ENCODE assay signal across 30 mouse cellular contexts in the genomic region with DNA sequence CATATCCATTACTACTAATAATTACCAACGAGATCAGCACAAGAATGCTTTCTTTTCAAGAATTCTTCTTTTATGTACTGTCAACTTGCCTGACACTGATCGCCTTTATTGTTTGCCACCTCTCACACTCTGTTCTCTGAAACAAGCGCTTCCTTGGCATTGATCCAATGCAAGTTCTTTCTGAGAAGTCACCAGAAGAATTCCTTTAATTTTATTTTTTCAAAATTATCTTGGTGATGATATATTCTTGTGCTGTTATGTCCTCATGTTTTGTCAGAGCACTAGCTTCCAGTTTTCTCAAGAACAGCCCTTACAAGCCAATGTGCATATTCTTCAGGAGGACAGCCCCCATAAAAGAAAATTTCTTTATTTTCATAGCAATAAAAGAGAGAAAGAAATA.
"Had no signal": no experiment of that assay in that cellular context is flagged by ENCODE, and none has a peak within 500 bp of the region (broad histone marks: within the 10 kb centered on the region; RNA-seq: fewer than 3 reads in every experiment).

No protein-coding gene starts in this region.

- H3K4me3 ChIP-seq: limb, embryonic 10.5 days; limb, embryonic 12.5 days; limb, embryonic 13.5 days; limb, embryonic 15.5 days; liver, embryonic 12.5 days; liver, embryonic 13.5 days; liver, embryonic 15.5 days; lung, embryonic 15.5 days; megakaryocyte, embryonic 14.5 days; midbrain, embryonic 10.5 days; midbrain, embryonic 12.5 days; midbrain, embryonic 13.5 days; midbrain, embryonic 15.5 days; myocyte; neural tube, embryonic 12.5 days had no signal

- H3K27me3 ChIP-seq: limb, embryonic 12.5 days; limb, embryonic 13.5 days; limb, embryonic 15.5 days; liver, embryonic 12.5 days; liver, embryonic 13.5 days; liver, embryonic 15.5 days; lung, embryonic 15.5 days; megakaryocyte, embryonic 14.5 days; midbrain, embryonic 12.5 days; midbrain, embryonic 13.5 days; midbrain, embryonic 15.5 days; neural tube, embryonic 12.5 days had no signal

- H3K9ac ChIP-seq: limb, embryonic 12.5 days; limb, embryonic 13.5 days; limb, embryonic 15.5 days; liver, embryonic 12.5 days; liver, embryonic 13.5 days; liver, embryonic 14.5 days; liver, embryonic 15.5 days; liver, postnatal 0 days; lung, embryonic 15.5 days; midbrain, embryonic 12.5 days; midbrain, embryonic 13.5 days; midbrain, embryonic 15.5 days; neural tube, embryonic 12.5 days had no signal

- DNase-seq: left cerebral cortex, postnatal 4 days; liver; liver, embryonic 13.5 days; liver, postnatal 0 days; lung, adult 18-20 months; lung, adult 2 months; lung, postnatal 10 days; lung, postnatal 14 days; lung, postnatal 36 days; midbrain, embryonic 14.5 days had no signal

- H3K4me2 ChIP-seq: limb, embryonic 12.5 days; limb, embryonic 13.5 days; limb, embryonic 15.5 days; liver, embryonic 11.5 days; liver, embryonic 12.5 days; liver, embryonic 13.5 days; liver, embryonic 15.5 days; lung, embryonic 15.5 days; midbrain, embryonic 11.5 days; midbrain, embryonic 12.5 days; midbrain, embryonic 13.5 days; midbrain, embryonic 15.5 days; neural tube, embryonic 12.5 days had no signal

- ATAC-seq: liver, embryonic 12.5 days; liver, postnatal 0 days; lung, postnatal 0 days; midbrain, embryonic 13.5 days; midbrain, embryonic 15.5 days; midbrain, embryonic 16.5 days had no signal

- H3K9me3 ChIP-seq: limb, embryonic 10.5 days; limb, embryonic 12.5 days; limb, embryonic 13.5 days; limb, embryonic 15.5 days; liver, embryonic 12.5 days; liver, embryonic 13.5 days; liver, embryonic 15.5 days; lung, embryonic 15.5 days; megakaryocyte, embryonic 14.5 days; midbrain, embryonic 10.5 days; midbrain, embryonic 12.5 days; midbrain, embryonic 13.5 days; midbrain, embryonic 15.5 days; neural tube, embryonic 12.5 days had no signal

- H3K27ac ChIP-seq: limb, embryonic 10.5 days; limb, embryonic 12.5 days; limb, embryonic 13.5 days; limb, embryonic 15.5 days; liver, embryonic 12.5 days; liver, embryonic 13.5 days; liver, embryonic 14.5 days; liver, embryonic 15.5 days; lung, embryonic 15.5 days; macrophage; midbrain, embryonic 10.5 days; midbrain, embryonic 12.5 days; midbrain, embryonic 13.5 days; midbrain, embryonic 15.5 days; neural tube, embryonic 12.5 days had no signal

- H3K4me1 ChIP-seq: limb, embryonic 10.5 days; limb, embryonic 12.5 days; limb, embryonic 13.5 days; limb, embryonic 15.5 days; liver, embryonic 12.5 days; liver, embryonic 13.5 days; liver, embryonic 15.5 days; lung, embryonic 15.5 days; megakaryocyte, embryonic 14.5 days; midbrain, embryonic 10.5 days; midbrain, embryonic 12.5 days; midbrain, embryonic 13.5 days; midbrain, embryonic 15.5 days; neural tube, embryonic 12.5 days had no signal

- H3K36me3 ChIP-seq: limb, embryonic 10.5 days; limb, embryonic 12.5 days; limb, embryonic 13.5 days; limb, embryonic 15.5 days; liver, embryonic 12.5 days; liver, embryonic 13.5 days; liver, embryonic 15.5 days; lung, embryonic 15.5 days; midbrain, embryonic 10.5 days; midbrain, embryonic 12.5 days; midbrain, embryonic 13.5 days; midbrain, embryonic 15.5 days; neural tube, embryonic 12.5 days had no signal
